Mouse (Mus musculus): Measurements from ENCODE around the gene Ddx20. TPM values are rescaled to one million over a fixed set of nuclear protein-coding genes. Genes with fewer than 3 reads are reported as not detected.
"Not testable (repeated sequence)": the region's sequence is repeated elsewhere in the genome, so short reads cannot be mapped to it uniquely, and the experiment has no call there.

Ddx20 gene
- polyA plus RNA-seq, 1 experiment from 2014 or later, result 38.2 TPM

- DNase-seq (ENCODE audit: low spot score) (no peak), ATAC-seq (replicated peaks; ENCODE audit: low FRiP score, low TSS enrichment, low read depth) (no peak)
- Histone ChIP-seq H3K36me3 (ENCODE audit: control insufficient read depth, insufficient read depth, low read length) (no peaks in the 10 kb centered on the region), H3K4me2 (ENCODE audit: low read length) (no peak overlapping the region), H3K9me3 (ENCODE audit: control insufficient read depth, low read length) (no peaks in the 10 kb centered on the region), H3K4me3 (ENCODE audit: low read depth, low read length) (no peak overlapping the region), H3K27ac (ENCODE audit: low read depth) (no peak overlapping the region), H3K4me1 (replicated peaks; ENCODE audit: control insufficient read depth, insufficient read depth, low read length) (0 out of 2 replicates have a peak, but pooled peaks cover 2% of the 10 kb centered on the region), H3K27me3 (replicated peaks; ENCODE audit: control insufficient read depth, insufficient read depth, low read length) (peaks cover 16% of the 10 kb centered on the region), H3K9ac (ENCODE audit: low read length) (no peak overlapping the region)
- 51% methylated on average over 5 of the region's 5 CpGs for WGBS
These were observed 14.0 kb upstream of the Ddx20 start for GRCm38 (mm10) chr3:105701399-105701798.

GRCm38 (mm10) chr3:105700786-105701185 lies 13.4 kb upstream of the Ddx20 start:
- H3K4me3 ChIP-seq (ENCODE audit: low read depth, low read length); H3K27ac ChIP-seq (ENCODE audit: low read depth); DNase-seq (ENCODE audit: low spot score); H3K9me3 ChIP-seq (ENCODE audit: control insufficient read depth, low read length); ATAC-seq (replicated peaks; ENCODE audit: low FRiP score, low TSS enrichment, low read depth); H3K36me3 ChIP-seq (ENCODE audit: control insufficient read depth, insufficient read depth, low read length); H3K9ac ChIP-seq (ENCODE audit: low read length); H3K4me1 ChIP-seq (replicated peaks; ENCODE audit: control insufficient read depth, insufficient read depth, low read length); H3K4me2 ChIP-seq (ENCODE audit: low read length): not testable (repeated sequence)
- peaks cover 10% of the 10 kb centered on the region for H3K27me3 ChIP-seq (replicated peaks; ENCODE audit: control insufficient read depth, insufficient read depth, low read length)
- WGBS, result 38% methylated on average over 1 of the region's 1 CpGs

GRCm38 (mm10) chr3:105699241-105699933 lies 12.0 kb upstream of the Ddx20 start:
- ATAC-seq (replicated peaks; ENCODE audit: low FRiP score, low TSS enrichment, low read depth), result no peak
- no peak overlapping the region for H3K4me3 ChIP-seq (ENCODE audit: low read depth, low read length)
- 0 out of 2 replicates have a peak, but pooled peaks cover 3% of the 10 kb centered on the region for H3K27me3 ChIP-seq (replicated peaks; ENCODE audit: control insufficient read depth, insufficient read depth, low read length)
- H3K36me3 ChIP-seq (ENCODE audit: control insufficient read depth, insufficient read depth, low read length), result no peaks in the 10 kb centered on the region
- WGBS, result 28% methylated on average over 3 of the region's 3 CpGs
- no peak overlapping the region for H3K27ac ChIP-seq (ENCODE audit: low read depth)
- H3K9ac ChIP-seq (ENCODE audit: low read length), result no peak overlapping the region
- H3K4me1 ChIP-seq (replicated peaks; ENCODE audit: control insufficient read depth, insufficient read depth, low read length), result 0 out of 2 replicates have a peak, but pooled peaks cover 2% of the 10 kb centered on the region
- no peaks in the 10 kb centered on the region for H3K9me3 ChIP-seq (ENCODE audit: control insufficient read depth, low read length)
- DNase-seq (ENCODE audit: low spot score), result no peak
- no peak overlapping the region for H3K4me2 ChIP-seq (ENCODE audit: low read length)

- H3K27me3 ChIP-seq (replicated peaks; ENCODE audit: control insufficient read depth, insufficient read depth, low read length), result 0 out of 2 replicates have a peak, but pooled peaks cover 3% of the 10 kb centered on the region
- no peaks in the 10 kb centered on the region for H3K9me3 ChIP-seq (ENCODE audit: control insufficient read depth, low read length)
- no peak overlapping the region for H3K27ac ChIP-seq (ENCODE audit: low read depth)
- ATAC-seq (replicated peaks; ENCODE audit: low FRiP score, low TSS enrichment, low read depth), result no peak
- H3K4me2 ChIP-seq (ENCODE audit: low read length), result no peak overlapping the region
- no peak overlapping the region for H3K4me3 ChIP-seq (ENCODE audit: low read depth, low read length)
- H3K9ac ChIP-seq (ENCODE audit: low read length), result no peak overlapping the region
- no peak for DNase-seq (ENCODE audit: low spot score)
- 67% methylated on average over 1 of the region's 1 CpGs for WGBS
- 0 out of 2 replicates have a peak, but pooled peaks cover 2% of the 10 kb centered on the region for H3K4me1 ChIP-seq (replicated peaks; ENCODE audit: control insufficient read depth, insufficient read depth, low read length)
- H3K36me3 ChIP-seq (ENCODE audit: control insufficient read depth, insufficient read depth, low read length), result no peaks in the 10 kb centered on the region
These were observed 10.9 kb upstream of the Ddx20 start for GRCm38 (mm10) chr3:105698311-105698710.

- DNase-seq (ENCODE audit: low spot score) (no peak), ATAC-seq (replicated peaks; ENCODE audit: low FRiP score, low TSS enrichment, low read depth) (no peak)
These were observed 9.7 kb upstream of the Ddx20 start for GRCm38 (mm10) chr3:105697148-105697441.

GRCm38 (mm10) chr3:105696387-105697147 lies 9.2 kb upstream of the Ddx20 start:
- Histone ChIP-seq H3K9me3 (ENCODE audit: control insufficient read depth, low read length) (no peaks in the 10 kb centered on the region), H3K4me2 (ENCODE audit: low read length) (no peak overlapping the region), H3K4me1 (replicated peaks; ENCODE audit: control insufficient read depth, insufficient read depth, low read length) (0 out of 2 replicates have a peak, but pooled peaks cover 2% of the 10 kb centered on the region), H3K27ac (ENCODE audit: low read depth) (peak overlapping the region; percentile 43; the same call in 1 of the 2 replicates), H3K9ac (ENCODE audit: low read length) (no peak overlapping the region), H3K36me3 (ENCODE audit: control insufficient read depth, insufficient read depth, low read length) (no peaks in the 10 kb centered on the region), H3K27me3 (replicated peaks; ENCODE audit: control insufficient read depth, insufficient read depth, low read length) (0 out of 2 replicates have a peak, but pooled peaks cover 3% of the 10 kb centered on the region), H3K4me3 (ENCODE audit: low read depth, low read length) (no peak overlapping the region)
- ATAC-seq (replicated peaks; ENCODE audit: low FRiP score, low TSS enrichment, low read depth) (no peak), DNase-seq (ENCODE audit: low spot score) (peak; percentile 51)
- 73% methylated on average over 17 of the region's 17 CpGs for WGBS

More at GRCm38 (mm10) chr3:105697148-105697441, 9.7 kb upstream of the Ddx20 start:
- H3K4me3 ChIP-seq (ENCODE audit: low read depth, low read length), result no peak overlapping the region
- H3K9me3 ChIP-seq (ENCODE audit: control insufficient read depth, low read length), result no peaks in the 10 kb centered on the region
- peak overlapping the region; percentile 43; the same call in 1 of the 2 replicates for H3K27ac ChIP-seq (ENCODE audit: low read depth)
- H3K27me3 ChIP-seq (replicated peaks; ENCODE audit: control insufficient read depth, insufficient read depth, low read length), result 0 out of 2 replicates have a peak, but pooled peaks cover 3% of the 10 kb centered on the region
- H3K4me2 ChIP-seq (ENCODE audit: low read length), result no peak overlapping the region
- H3K9ac ChIP-seq (ENCODE audit: low read length), result no peak overlapping the region
- 67% methylated on average over 5 of the region's 5 CpGs for WGBS
- no peaks in the 10 kb centered on the region for H3K36me3 ChIP-seq (ENCODE audit: control insufficient read depth, insufficient read depth, low read length)
- 0 out of 2 replicates have a peak, but pooled peaks cover 2% of the 10 kb centered on the region for H3K4me1 ChIP-seq (replicated peaks; ENCODE audit: control insufficient read depth, insufficient read depth, low read length)

GRCm38 (mm10) chr3:105695476-105696386 lies 8.4 kb upstream of the Ddx20 start:
- peak overlapping the region; percentile 12; the same call in 1 of the 2 replicates for H3K4me2 ChIP-seq (ENCODE audit: low read length)
- 0 out of 2 replicates have a peak, but pooled peaks cover 3% of the 10 kb centered on the region for H3K27me3 ChIP-seq (replicated peaks; ENCODE audit: control insufficient read depth, insufficient read depth, low read length)
- DNase-seq (ENCODE audit: low spot score) (peak; percentile 52), ATAC-seq (replicated peaks; ENCODE audit: low FRiP score, low TSS enrichment, low read depth) (peak; percentile 45; the same call in 1 of the 2 replicates)
- 30% methylated on average over 20 of the region's 20 CpGs for WGBS
- no peak overlapping the region for H3K9ac ChIP-seq (ENCODE audit: low read length)
- no peaks in the 10 kb centered on the region for H3K36me3 ChIP-seq (ENCODE audit: control insufficient read depth, insufficient read depth, low read length)
- H3K27ac ChIP-seq (ENCODE audit: low read depth), result peak overlapping the region; percentile 43
- H3K4me1 ChIP-seq (replicated peaks; ENCODE audit: control insufficient read depth, insufficient read depth, low read length), result no peaks in the 10 kb centered on the region
- H3K9me3 ChIP-seq (ENCODE audit: control insufficient read depth, low read length), result no peaks in the 10 kb centered on the region
- H3K4me3 ChIP-seq (ENCODE audit: low read depth, low read length), result no peak overlapping the region
